Mouse (Mus musculus): ENCODE results near the gene Alkbh8. TPM values are rescaled to one million over a fixed set of nuclear protein-coding genes. Genes with fewer than 3 reads are reported as not detected.
"Not testable (repeated sequence)": the region's sequence is repeated elsewhere in the genome, so short reads cannot be mapped to it uniquely, and the experiment has no call there.

The Alkbh8 gene
- total and polyA plus RNA-seq, 2 experiments from 2014 or later, result 9.0 to 17.5 TPM

GRCm38 (mm10) chr9:3403251-3404208 lies 68.6 kb downstream of the Alkbh8 start, which contains the start of gene Cwf19l2:
TSS of gene Cwf19l2 (plus strand) at chr9:3403592.
- Histone ChIP-seq H3K27ac (ENCODE audit: low read depth) (peak within 1 kb of the TSS; percentile 87), H3K9ac (replicated peaks; ENCODE audit: low read depth, low read length) (peak within 1 kb of the TSS; percentile 75), H3K27me3 (ENCODE audit: control insufficient read depth, insufficient read depth, low read length) (no peaks in the 10 kb centered on the region), H3K9me3 (replicated peaks; ENCODE audit: control insufficient read depth, low read length) (no peaks in the 10 kb centered on the region), H3K36me3 (replicated peaks; ENCODE audit: control insufficient read depth, insufficient read depth, low read length) (no peaks in the 10 kb centered on the region), H3K4me1 (ENCODE audit: control insufficient read depth, insufficient read depth) (no peaks in the 10 kb centered on the region), H3K4me2 (ENCODE audit: low read depth, low read length) (peak within 1 kb of the TSS; percentile 76), H3K4me3 (ENCODE audit: low read depth, low read length) (peak within 1 kb of the TSS; percentile 85)
- ATAC-seq (ENCODE audit: insufficient read depth, low read depth) (peak; percentile 89), DNase-seq (ENCODE audit: low spot score) (peak; percentile 96)
- TF ChIP-seq EP300 (IDR thresholded peaks at IDR 0.05; ENCODE audit: low read depth) (no peak), CTCF (IDR thresholded peaks at IDR 0.05; ENCODE audit: low read depth) (peak; percentile 50)
- WGBS, result under 1% methylated on average over 28 of the region's 28 CpGs

GRCm38 (mm10) chr9:3404372-3404771 lies 69.4 kb downstream of the Alkbh8 start:
- H3K4me1 ChIP-seq (ENCODE audit: control insufficient read depth, insufficient read depth), result no peaks in the 10 kb centered on the region
- H3K27ac ChIP-seq (ENCODE audit: low read depth), result peak overlapping the region; percentile 87
- H3K27me3 ChIP-seq (ENCODE audit: control insufficient read depth, insufficient read depth, low read length), result no peaks in the 10 kb centered on the region
- DNase-seq (ENCODE audit: low spot score) (peak; percentile 33), ATAC-seq (ENCODE audit: insufficient read depth, low read depth) (peak; percentile 45)
- H3K9me3 ChIP-seq (replicated peaks; ENCODE audit: control insufficient read depth, low read length), result no peaks in the 10 kb centered on the region
- H3K9ac ChIP-seq (replicated peaks; ENCODE audit: low read depth, low read length), result peak overlapping the region; percentile 75
- WGBS, result under 1% methylated on average over 13 of the region's 13 CpGs
- peak overlapping the region; percentile 76 for H3K4me2 ChIP-seq (ENCODE audit: low read depth, low read length)
- peak overlapping the region; percentile 85 for H3K4me3 ChIP-seq (ENCODE audit: low read depth, low read length)
- H3K36me3 ChIP-seq (replicated peaks; ENCODE audit: control insufficient read depth, insufficient read depth, low read length), result no peaks in the 10 kb centered on the region
- TF ChIP-seq EP300 (IDR thresholded peaks at IDR 0.05; ENCODE audit: low read depth) (no peak), CTCF (IDR thresholded peaks at IDR 0.05; ENCODE audit: low read depth) (no peak)

GRCm38 (mm10) chr9:3439555-3440300 lies 104.8 kb downstream of the Alkbh8 start:
- not testable (repeated sequence) for H3K27ac ChIP-seq (ENCODE audit: low read depth); H3K36me3 ChIP-seq (replicated peaks; ENCODE audit: control insufficient read depth, insufficient read depth, low read length); H3K4me3 ChIP-seq (ENCODE audit: low read depth, low read length); ATAC-seq (ENCODE audit: insufficient read depth, low read depth); H3K9ac ChIP-seq (replicated peaks; ENCODE audit: low read depth, low read length); H3K27me3 ChIP-seq (ENCODE audit: control insufficient read depth, insufficient read depth, low read length); H3K9me3 ChIP-seq (replicated peaks; ENCODE audit: control insufficient read depth, low read length); H3K4me2 ChIP-seq (ENCODE audit: low read depth, low read length); H3K4me1 ChIP-seq (ENCODE audit: control insufficient read depth, insufficient read depth); DNase-seq (ENCODE audit: low spot score)
- 68% methylated on average over 6 of the region's 6 CpGs for WGBS

Other genes with a start within 250 kb of the Alkbh8 start
- 4.4 and 8.9 TPM in 2 replicates for gene Cwf19l2, start 68.5 kb downstream of the Alkbh8 start, total RNA-seq (2014; rRNA removed; ENCODE audit: low replicate concordance)
- 7.1 and 7.4 TPM in 2 replicates for gene Cwf19l2, start 68.5 kb downstream of the Alkbh8 start, polyA plus RNA-seq (2015; fragmentation: Nextera tagmentation; extraction: Ambion mirVana)
- 1.4 and 5.9 TPM in 2 replicates for gene Gucy1a2, start 197.6 kb downstream of the Alkbh8 start, total RNA-seq (2014; rRNA removed; ENCODE audit: low replicate concordance)
- gene Gucy1a2, start 197.6 kb downstream of the Alkbh8 start, polyA plus RNA-seq (2015; fragmentation: Nextera tagmentation; extraction: Ambion mirVana), result 0.27 and 0.29 TPM in 2 replicates

Data from heart, postnatal 0 days (tissue).